Comparison of ENCODE assay signal across 9 mouse cellular contexts in the genomic region with DNA sequence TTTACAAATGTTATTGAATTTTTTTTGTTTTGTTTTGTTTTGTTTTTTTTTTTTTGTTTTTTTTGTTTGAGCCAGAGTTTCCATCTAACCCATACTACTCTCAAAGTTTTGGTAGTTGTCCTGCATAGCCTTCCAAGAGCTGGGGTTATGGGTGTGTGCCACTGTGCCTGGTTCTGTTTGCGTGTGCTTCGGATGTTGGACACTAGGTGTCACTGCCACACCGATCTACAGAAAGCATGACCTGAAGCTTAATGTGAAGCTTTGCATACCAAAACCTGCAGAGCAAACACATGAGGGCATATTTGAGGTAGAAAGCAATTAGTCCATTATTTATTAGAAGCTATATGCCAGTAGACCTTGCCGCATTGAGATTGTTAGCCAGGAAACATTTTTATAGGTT. TPM values are rescaled to one million over a fixed set of nuclear protein-coding genes. Genes with fewer than 3 reads are reported as not detected.
DNase-seq lines count a peak whose midpoint lies in the region; ATAC-seq and TF ChIP-seq lines count a peak whose summit lies in the region.
"Had no signal": no experiment of that assay in that cellular context is flagged by ENCODE, and none has a peak within 500 bp of the region (broad histone marks: within the 10 kb centered on the region; RNA-seq: fewer than 3 reads in every experiment).

No protein-coding gene starts in this region.

- TF ChIP-seq CTCF in liver, postnatal 0 days (IDR thresholded peaks at IDR 0.05; ENCODE audit: low read depth), result peak; percentile 91

- H3K4me2 ChIP-seq in liver, postnatal 0 days (ENCODE audit: low read depth, low read length), result no peak overlapping the region

- WGBS in liver, postnatal 0 days (ENCODE audit: insufficient replicate concordance), result 23% methylated on average over 4 of the region's 4 CpGs

- H3K4me3 ChIP-seq in liver, postnatal 0 days (ENCODE audit: low read depth, low read length), result no peak overlapping the region

- H3K27me3 ChIP-seq in liver, postnatal 0 days (ENCODE audit: insufficient read depth, low read length), result no peaks in the 10 kb centered on the region

- H3K9me3 ChIP-seq in liver, postnatal 0 days (ENCODE audit: low read length), result no peaks in the 10 kb centered on the region

- no peak overlapping the region for H3K9ac ChIP-seq in liver, postnatal 0 days (replicated peaks)

- intact Hi-C loops in gastrocnemius, postnatal 36 days (cut with DNase I), result loop anchor here (5.0 kb wide), 2 partner anchors 90 to 445 kb away; no protein-coding TSS in a partner anchor

- no peak for TF ChIP-seq EP300 in liver, postnatal 0 days (IDR thresholded peaks at IDR 0.05; ENCODE audit: low read depth)

- no peak overlapping the region for H3K27ac ChIP-seq in liver, postnatal 0 days (ENCODE audit: low read depth)
- H3K27ac ChIP-seq: macrophage had no signal

- DNase-seq in CD8-positive naive resting alpha-beta T cell, adult 2 months (ENCODE audit: low read depth in 2 of 2, low spot score in 2 of 2), result peak; percentile 13 to 58
- peak; percentile 67 to 89 for DNase-seq in adrenal gland, adult (ENCODE audit: inconsistent age in 2 of 2, low spot score in 1 of 2)
- DNase-seq in embryo, embryonic 10 days (ENCODE audit: low spot score), result peak; percentile 89
- DNase-seq in gastrocnemius, postnatal 36 days, result peak; percentile 48 to 59
- peak; percentile 85 for DNase-seq in kidney, postnatal 14 days
- peak; percentile 73 for DNase-seq in liver, postnatal 0 days
- peak; percentile 57 for DNase-seq in right cerebral cortex, adult 18-20 months
- peak; percentile 47 for DNase-seq in yolk sac, embryonic 10.5 days (ENCODE audit: low spot score)

- no peaks in the 10 kb centered on the region for H3K36me3 ChIP-seq in liver, postnatal 0 days (replicated peaks; ENCODE audit: insufficient read depth, low read length)

- no peak for ATAC-seq in liver, postnatal 0 days

- H3K4me1 ChIP-seq in liver, postnatal 0 days (ENCODE audit: insufficient read depth), result no peaks in the 10 kb centered on the region

RNA-seq across cellular contexts. Expression of gene Bcas3, which starts 29.1 kb away (rescaled TPM):
- total RNA-seq in gastrocnemius, postnatal 36 days (2021), result 10 to 100 TPM; 32.2 to 38.4 TPM
- polyA plus RNA-seq in liver, postnatal 0 days (2015; fragmentation: Nextera tagmentation; extraction: Ambion mirVana), result 13.6 and 14.1 TPM in 2 replicates

Comparison
In these comparisons a context has a peak if more than half of its experiments do, and no peak if none do; other contexts are left out.
1. DNase-seq: peak in every context shown above with its lines; median percentile 89 in embryo, embryonic 10 days; 85 in kidney, postnatal 14 days; 78 in adrenal gland, adult; 73 in liver, postnatal 0 days; 57 in right cerebral cortex, adult 18-20 months; 54 in gastrocnemius, postnatal 36 days; 47 in yolk sac, embryonic 10.5 days; 36 in CD8-positive naive resting alpha-beta T cell, adult 2 months.